Mouse (Mus musculus) heart, adult 2 months (tissue): ENCODE measurements around the gene Itpkb. TPM values are rescaled to one million over a fixed set of nuclear protein-coding genes. Genes with fewer than 3 reads are reported as not detected.

Experiments
- DNase-seq, 2 experiments: peaks; one replicate each; pipeline ENCODE4 v3.0.0; 2021
- H3K27ac ChIP-seq: fragments of 200-600 bp; 2 replicates; pipeline ENCODE4 v1.8.1; 2022
- H3K27me3 ChIP-seq: fragments of 200-500 bp; 2 replicates; pipeline ENCODE4 v1.6.1; 2012; ENCODE audit warnings: mild to moderate bottlenecking, low read length, inconsistent platforms, mixed read lengths; ENCODE audit not compliant: control insufficient read depth, insufficient read depth
- H3K36me3 ChIP-seq: fragments of 200-500 bp; 2 replicates; pipeline ENCODE4 v1.6.1; 2012; ENCODE audit warnings: low read length, inconsistent platforms; ENCODE audit not compliant: control insufficient read depth, insufficient read depth
- H3K4me1 ChIP-seq: fragments of 200-500 bp; 2 replicates; pipeline ENCODE4 v1.6.1; 2011; ENCODE audit warnings: low read length; ENCODE audit not compliant: control insufficient read depth, insufficient read depth
- H3K4me3 ChIP-seq: fragments of 200-600 bp; 2 replicates; pipeline ENCODE4 v1.8.1; 2022
- H3K79me2 ChIP-seq: fragments of 200-500 bp; replicated peaks from 2 replicates; pipeline ENCODE4 v1.6.1; 2012; ENCODE audit warnings: mild to moderate bottlenecking, inconsistent platforms, low read length, moderate library complexity, mixed read lengths; ENCODE audit not compliant: control insufficient read depth, insufficient read depth
- H3K9ac ChIP-seq: fragments of 200-500 bp; 2 replicates; pipeline ENCODE4 v1.6.1; 2012; ENCODE audit warnings: low read depth, mild to moderate bottlenecking, control low read depth, inconsistent platforms, low read length, mixed read lengths
- CTCF ChIP-seq: fragments of 200-600 bp; IDR thresholded peaks from 2 replicates; pipeline ENCODE4 v1.8.1; 2022; ENCODE audit warnings: antibody characterized with exemption, mild to moderate bottlenecking, moderate library complexity
- EP300 ChIP-seq: fragments of 200-500 bp; IDR thresholded peaks from 2 replicates; pipeline ENCODE4 v1.6.1; 2011; ENCODE audit warnings: low read depth, low read length, control low read depth; ENCODE audit not compliant: insufficient read depth
- POLR2A ChIP-seq: fragments of 200-500 bp; IDR thresholded peaks from 2 replicates; pipeline ENCODE4 v1.6.1; 2011; ENCODE audit warnings: mild to moderate bottlenecking, low read depth, low read length, control low read depth; ENCODE audit not compliant: insufficient read depth
- WGBS: fragments of 180-500 bp; shearing (Covaris S2); methylation state at CpG from one replicate; pipeline ENCODE4 v1.1.7; 2018; 5-methylcytosine and 5-hydroxymethylcytosine counted together
- intact Hi-C: fragments of 180-260 bp; cut with DNase I; formaldehyde crosslinking; loops from one replicate; pipeline ENCODE4 v1.15.1; 2025
- polyA plus RNA-seq: library from polyadenylated mRNA; depleted of rRNA; stranded (reverse); fragments of >200 nt; gene quantifications from 2 replicates; pipeline ENCODE4 v1.2.3, GENCODE M21; 2012
- total RNA-seq, 2 experiments: library from RNA; stranded (reverse); gene quantifications; 2 replicates each; pipeline ENCODE4 v1.2.3; 2021

The Itpkb gene
- total and polyA plus RNA-seq, 3 experiments = 21.5 to 50.7 (median 50.0) TPM

DNA sequence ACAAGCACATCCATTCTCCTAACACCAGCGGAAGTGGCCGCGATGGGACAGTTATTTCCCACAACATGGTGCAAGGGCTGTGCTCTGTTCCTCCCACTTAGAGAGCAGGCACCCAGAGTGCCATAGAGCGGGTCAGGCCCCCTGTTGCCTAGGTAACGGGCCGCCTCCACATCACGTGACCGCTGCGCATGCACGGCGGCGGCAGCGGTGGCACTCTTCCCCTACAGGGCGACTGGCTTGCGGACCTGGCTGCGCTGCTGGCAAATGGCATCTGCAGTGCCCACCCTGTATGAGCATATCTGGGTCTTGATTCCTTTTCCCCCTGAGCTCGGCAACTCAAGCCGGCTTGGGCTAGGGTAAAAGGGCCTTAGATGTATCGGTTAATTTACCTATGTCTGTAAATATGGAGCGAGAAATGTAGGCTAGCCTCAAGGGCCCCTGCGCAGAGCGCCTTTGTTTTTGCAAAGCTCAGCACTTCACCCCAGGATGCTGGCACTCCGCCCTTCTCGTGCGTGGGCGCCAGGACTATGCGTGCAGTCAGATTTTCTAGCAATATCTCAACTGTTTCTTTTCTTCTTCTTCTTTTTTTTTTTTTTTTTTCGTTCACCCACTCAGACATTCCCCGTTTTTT, 35.0 kb downstream of the Itpkb start:
- no peaks in the 10 kb centered on the region for H3K27me3 ChIP-seq
- DNase-seq = peak; percentile 90 to 94
- H3K9ac ChIP-seq = peak overlapping the region; percentile 22
- peak; percentile 61 for TF ChIP-seq EP300
- peak; percentile 55; the same call in 1 of the 2 replicates for TF ChIP-seq POLR2A
- peak; percentile 49 for TF ChIP-seq CTCF
- 3% methylated on average over 29 of the region's 29 CpGs for WGBS
- peak overlapping the region; percentile 62 for H3K27ac ChIP-seq
- H3K4me3 ChIP-seq = peak overlapping the region; percentile 55
- peaks cover 30% of the 10 kb centered on the region for H3K4me1 ChIP-seq
- intact Hi-C loops = no loop called here
- H3K36me3 ChIP-seq = peaks cover 13% of the 10 kb centered on the region
- peaks cover 9% of the 10 kb centered on the region for H3K79me2 ChIP-seq

DNA sequence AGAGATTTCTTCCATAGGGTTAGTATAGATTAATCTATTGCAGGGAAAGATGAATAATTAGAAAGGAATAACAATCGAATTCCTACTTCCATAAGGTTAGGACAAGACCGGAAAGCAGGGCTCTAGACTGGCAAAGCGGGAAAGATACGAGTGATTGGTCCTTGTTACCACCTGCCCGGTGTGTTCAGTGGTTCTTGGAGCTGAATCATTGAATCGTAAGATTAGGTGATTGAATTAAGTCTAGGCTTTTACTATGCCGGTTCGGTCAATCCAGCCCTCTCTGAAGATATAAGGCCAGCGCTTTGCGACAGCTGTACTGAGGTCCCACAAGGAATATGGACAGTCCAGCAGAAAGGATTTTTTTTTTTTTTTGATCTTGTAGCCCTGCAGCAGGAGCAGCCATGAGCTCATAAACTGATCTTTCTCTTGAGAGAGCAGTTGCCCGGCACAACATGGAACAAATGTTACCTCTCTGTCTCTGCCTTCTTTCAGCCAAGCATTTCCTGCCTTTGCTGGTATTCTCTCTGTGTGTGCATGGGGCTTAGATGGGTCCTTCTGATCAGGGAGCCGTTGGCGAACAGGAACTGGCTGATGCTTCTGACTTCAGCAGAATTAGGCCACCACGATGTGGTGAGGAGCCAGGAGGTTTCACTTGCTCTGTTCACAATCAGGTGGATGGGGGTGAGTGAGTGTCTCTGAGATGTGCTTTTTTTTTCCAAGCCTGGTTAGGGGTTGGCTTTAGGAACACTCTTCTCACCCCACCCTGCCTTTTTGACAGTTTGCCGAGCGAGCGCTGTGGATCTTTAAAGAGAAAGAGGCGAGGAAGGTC, 35.9 kb downstream of the Itpkb start:
- Histone ChIP-seq H3K36me3 (peaks cover 13% of the 10 kb centered on the region), H3K79me2 (peaks cover 9% of the 10 kb centered on the region), H3K27me3 (no peaks in the 10 kb centered on the region), H3K4me3 (peak overlapping the region; percentile 55; the same call in 1 of the 2 replicates), H3K4me1 (peaks cover 32% of the 10 kb centered on the region), H3K27ac (peak overlapping the region; percentile 62), H3K9ac (peak overlapping the region; percentile 36)
- intact Hi-C loops = no loop called here
- 50% methylated on average over 18 of the region's 18 CpGs for WGBS
- DNase-seq = no peak
- TF ChIP-seq POLR2A = no peak
- TF ChIP-seq EP300 = no peak
- no peak for TF ChIP-seq CTCF

DNA sequence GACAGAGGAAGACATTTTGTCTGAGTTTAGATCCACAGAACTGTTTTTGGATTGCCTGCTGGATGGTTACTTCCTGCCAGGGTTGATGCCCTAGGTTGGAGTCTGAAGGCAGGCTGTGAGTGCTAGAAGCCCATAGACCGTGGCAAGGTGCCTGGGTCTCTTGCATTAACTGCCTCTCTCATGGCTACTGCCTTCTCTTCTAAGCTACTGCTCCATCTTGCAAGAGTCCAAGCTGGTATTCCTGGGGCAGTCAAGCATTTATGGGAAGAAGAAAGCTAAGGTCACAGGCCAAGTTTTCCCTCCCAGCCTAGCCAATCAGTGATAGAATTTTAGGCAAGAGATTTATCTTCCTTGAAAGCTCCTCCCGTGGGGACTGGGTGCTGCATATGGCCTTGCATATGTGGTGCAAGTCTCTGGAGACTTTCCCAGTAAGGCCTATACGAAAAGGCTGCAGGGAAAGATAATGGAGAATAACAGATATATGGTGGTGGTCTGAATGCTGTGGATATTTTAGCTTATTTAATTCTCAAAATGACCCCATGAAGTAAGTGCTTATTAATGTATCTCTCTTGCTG, 36.8 kb downstream of the Itpkb start:
- no peak overlapping the region for H3K9ac ChIP-seq
- no peak overlapping the region for H3K4me3 ChIP-seq
- H3K4me1 ChIP-seq = peaks cover 34% of the 10 kb centered on the region
- H3K27me3 ChIP-seq = no peaks in the 10 kb centered on the region
- intact Hi-C loops = no loop called here
- WGBS = 58% methylated on average over 3 of the region's 3 CpGs
- peaks cover 6% of the 10 kb centered on the region for H3K79me2 ChIP-seq
- H3K27ac ChIP-seq = peak overlapping the region; percentile 7
- TF ChIP-seq EP300 = no peak
- TF ChIP-seq POLR2A = no peak
- no peak for TF ChIP-seq CTCF
- peaks cover 13% of the 10 kb centered on the region for H3K36me3 ChIP-seq
- no peak for DNase-seq

DNA sequence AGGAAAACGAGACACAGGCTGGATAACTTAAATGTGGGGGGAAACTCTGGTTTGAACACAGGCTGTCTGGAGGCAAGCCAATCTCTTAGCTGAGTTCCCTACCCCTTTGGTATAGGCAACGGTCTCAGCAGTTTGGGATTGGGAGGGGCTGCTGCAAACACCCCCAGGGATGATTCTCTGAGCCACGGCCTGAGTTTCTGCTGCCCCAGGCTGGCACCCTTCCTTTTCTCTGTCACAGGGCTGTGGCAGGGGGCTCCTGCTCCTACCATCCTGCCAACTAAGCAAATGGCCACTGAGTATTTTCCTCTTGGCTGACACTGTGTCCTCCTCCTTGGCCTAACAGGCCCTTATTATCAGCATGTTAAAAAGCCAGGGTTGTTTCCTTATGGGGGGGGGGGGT, 37.3 kb downstream of the Itpkb start:
- intact Hi-C loops = loop anchor here (2.0 kb wide), 1 partner anchor 15 kb away; no protein-coding TSS in a partner anchor

DNA sequence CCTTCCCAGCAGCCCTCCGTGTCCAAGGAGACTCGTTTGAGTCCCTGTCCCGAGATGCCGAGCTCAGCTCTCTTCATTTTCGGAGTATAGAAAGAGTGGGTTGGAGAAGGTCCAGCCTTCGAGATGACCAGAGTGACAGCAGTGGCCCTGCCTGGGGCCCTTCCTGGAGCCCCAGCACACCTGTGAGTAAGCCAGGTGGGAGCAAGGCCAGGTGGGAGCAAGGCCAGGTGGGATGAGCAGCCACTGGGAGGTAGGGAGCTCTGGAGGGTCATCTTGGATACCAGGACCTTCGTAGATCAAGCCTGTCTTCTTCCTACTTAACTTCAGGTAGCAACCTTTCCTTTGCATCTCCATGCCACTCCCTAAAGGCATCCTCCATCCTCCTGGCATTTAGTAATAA, 37.8 kb downstream of the Itpkb start:
- Histone ChIP-seq H3K27me3 (no peaks in the 10 kb centered on the region), H3K36me3 (peaks cover 11% of the 10 kb centered on the region), H3K4me1 (peaks cover 34% of the 10 kb centered on the region), H3K4me3 (no peak overlapping the region), H3K79me2 (peaks cover 6% of the 10 kb centered on the region), H3K27ac (peak overlapping the region; percentile 7; the same call in 1 of the 2 replicates), H3K9ac (no peak overlapping the region)
- no peak for DNase-seq
- 64% methylated on average over 7 of the region's 7 CpGs for WGBS
- no peak for TF ChIP-seq POLR2A
- no peak for TF ChIP-seq EP300
- intact Hi-C loops = loop anchor here (2.0 kb wide), 1 partner anchor 15 kb away; no protein-coding TSS in a partner anchor

More for the DNA sequence above, 37.3 kb downstream of the Itpkb start:
- TF ChIP-seq POLR2A (no peak), CTCF (no peak), EP300 (no peak)
- H3K4me3 ChIP-seq = no peak overlapping the region
- H3K27ac ChIP-seq = no peak overlapping the region; the same call in 1 of the 2 replicates
- no peaks in the 10 kb centered on the region for H3K27me3 ChIP-seq
- peaks cover 6% of the 10 kb centered on the region for H3K79me2 ChIP-seq
- H3K9ac ChIP-seq = no peak overlapping the region
- whole genome bisulfite sequencing = 38% methylated on average over 3 of the region's 3 CpGs
- no peak for DNase-seq
- peaks cover 34% of the 10 kb centered on the region for H3K4me1 ChIP-seq
- H3K36me3 ChIP-seq = peaks cover 12% of the 10 kb centered on the region

DNA sequence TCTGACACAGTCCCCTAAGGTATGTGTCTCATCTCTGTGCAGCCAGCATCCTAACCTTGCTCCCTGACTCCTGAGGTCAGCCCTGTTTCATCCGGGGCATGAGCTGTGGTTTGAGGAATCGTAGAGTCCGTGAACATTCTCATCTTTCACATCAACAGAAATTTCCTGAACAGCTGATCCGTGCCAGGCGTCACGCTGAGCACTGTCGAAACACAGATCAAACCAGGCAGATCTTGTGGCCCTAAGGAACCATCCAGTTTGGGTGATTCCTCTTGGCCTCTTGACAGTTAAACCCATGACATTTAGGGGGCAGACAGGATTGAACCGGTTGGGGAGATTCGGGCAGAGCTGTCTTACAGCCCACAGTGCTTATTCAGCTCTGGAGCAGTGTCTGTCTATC, 38.4 kb downstream of the Itpkb start:
- H3K4me1 ChIP-seq = peaks cover 33% of the 10 kb centered on the region
- intact Hi-C loops = loop anchor here (2.0 kb wide), 1 partner anchor 14 kb away; no protein-coding TSS in a partner anchor
- 55% methylated on average over 9 of the region's 9 CpGs for WGBS

More for the DNA sequence above, 38.4 kb downstream of the Itpkb start:
- DNase-seq = no peak
- TF ChIP-seq EP300 = no peak
- TF ChIP-seq POLR2A = no peak
- no peak for TF ChIP-seq CTCF
- H3K9ac ChIP-seq = no peak overlapping the region
- H3K27me3 ChIP-seq = no peaks in the 10 kb centered on the region
- H3K27ac ChIP-seq = no peak overlapping the region
- H3K4me3 ChIP-seq = no peak overlapping the region
- H3K36me3 ChIP-seq = peaks cover 11% of the 10 kb centered on the region
- H3K79me2 ChIP-seq = peaks cover 7% of the 10 kb centered on the region
